Mouse (Mus musculus) left cerebral cortex, postnatal 4 days (tissue): Measurements from ENCODE around the gene Amh. TPM values are rescaled to one million over a fixed set of nuclear protein-coding genes. Genes with fewer than 3 reads are reported as not detected.

Experiments
- DNase-seq: peaks from one replicate; pipeline ENCODE4 v3.0.0-alpha.2; 2022
- intact Hi-C: fragments of 180-260 bp; cut with DNase I; formaldehyde crosslinking; loops from one replicate; pipeline ENCODE4 v1.15.1; 2025
- total RNA-seq, 2 experiments: library from RNA; stranded (reverse); gene quantifications; 2 replicates each; pipeline ENCODE4 v1.2.3; 2021

Gene Amh
- 1 to 10 TPM; 1.9 to 2.2 TPM for total RNA-seq

DNA sequence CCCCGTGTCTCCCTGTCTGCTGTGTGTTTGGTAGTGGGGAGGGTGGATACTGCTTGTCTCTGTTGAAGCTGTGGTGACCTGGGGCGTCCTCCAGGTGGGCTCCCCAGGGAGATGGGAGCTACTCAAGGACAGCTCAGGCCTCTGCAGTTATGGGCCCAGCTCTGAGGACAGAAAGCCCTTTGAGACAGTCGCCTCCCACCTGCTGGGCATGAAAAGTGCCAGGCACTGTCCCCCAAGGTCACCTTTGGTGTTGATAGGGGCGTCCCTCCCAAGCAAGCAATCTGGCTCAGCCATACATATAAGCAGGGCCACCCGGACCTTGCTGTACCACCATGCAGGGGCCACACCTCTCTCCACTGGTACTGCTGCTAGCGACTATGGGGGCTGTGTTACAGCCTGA is at the start of gene Amh:
Gene Amh (plus strand): TSS at position 328 of the 400 bp plus-strand sequence.
- intact Hi-C loops = no loop called here
- no peak for DNase-seq

DNA sequence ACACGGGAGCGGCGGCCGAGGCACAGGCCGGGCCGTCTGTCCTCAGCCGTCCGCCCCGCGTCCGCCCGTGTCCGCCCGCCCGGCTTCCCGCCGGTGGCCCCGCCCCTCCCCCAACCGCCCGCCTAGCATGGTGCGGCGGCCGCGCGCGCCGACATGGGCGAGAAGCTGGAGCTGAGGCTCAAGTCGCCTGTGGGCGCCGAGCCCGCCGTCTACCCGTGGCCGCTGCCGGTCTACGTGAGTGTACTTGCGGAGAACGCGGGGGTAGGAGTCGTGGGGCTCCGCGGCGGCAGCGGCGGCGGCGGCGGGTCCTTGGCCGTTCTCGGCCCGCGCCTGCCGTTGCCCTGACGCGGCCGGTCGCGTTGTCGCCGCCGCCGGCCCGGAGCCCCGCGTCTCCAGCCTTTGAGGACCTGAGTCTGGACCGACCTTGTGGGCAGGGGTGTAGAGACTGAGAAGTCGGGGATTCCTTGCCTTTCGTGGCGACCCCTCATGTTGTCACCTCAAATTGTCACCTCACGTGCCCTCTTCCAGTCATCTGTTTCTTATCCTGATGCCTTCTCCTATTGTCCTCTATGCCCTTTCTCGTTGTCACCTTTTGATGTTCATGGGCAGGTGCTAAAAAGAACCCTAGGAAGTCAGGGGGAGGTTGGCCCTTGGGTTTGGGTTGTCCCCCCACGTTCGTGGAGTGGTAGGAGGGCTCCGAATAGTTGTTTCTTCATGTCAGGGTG is 49.6 kb upstream of the Amh start:
- intact Hi-C loops = no loop called here
- no peak for DNase-seq

DNA sequence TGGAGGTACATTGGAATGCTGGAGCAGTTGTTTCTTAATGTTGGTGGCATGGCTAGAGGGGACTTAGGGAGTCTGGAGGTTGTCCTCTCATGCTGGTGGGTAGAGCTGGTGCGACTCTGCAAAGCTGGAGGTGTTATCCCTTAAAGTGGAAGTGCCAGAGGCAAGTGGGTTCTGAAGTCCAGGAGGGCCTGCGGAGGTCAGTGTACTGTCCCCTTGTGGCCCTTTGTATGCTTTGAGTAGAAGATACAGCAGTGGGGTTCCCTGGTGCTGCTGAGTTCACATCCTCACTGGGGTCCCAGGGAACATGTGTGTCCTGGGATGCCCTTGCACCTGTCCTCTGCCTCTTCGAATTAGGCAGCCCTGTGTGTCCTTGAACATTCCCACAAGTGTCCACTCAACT is 48.9 kb upstream of the Amh start:
- intact Hi-C loops = no loop called here
- no peak for DNase-seq

DNA sequence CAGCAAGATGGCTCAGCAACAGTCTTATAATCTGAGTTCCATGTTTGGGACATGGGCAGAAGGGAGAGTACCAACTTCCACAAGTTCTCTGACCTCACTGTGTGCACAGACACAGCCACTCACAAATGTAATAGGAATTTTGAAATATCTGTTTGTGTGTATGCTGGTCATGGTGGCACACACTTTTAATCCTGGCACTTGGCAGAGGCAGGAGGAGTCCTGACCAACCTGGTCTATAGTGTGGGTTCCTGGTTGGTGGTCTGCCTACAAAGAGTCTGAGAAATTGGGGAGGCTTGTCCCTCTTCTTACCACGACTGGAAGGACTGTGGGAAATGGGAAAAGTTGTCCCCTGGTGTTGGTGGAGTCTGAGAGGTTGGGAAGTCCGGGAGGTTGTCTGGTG is 48.5 kb upstream of the Amh start:
- intact Hi-C loops = no loop called here
- DNase-seq = no peak

DNA sequence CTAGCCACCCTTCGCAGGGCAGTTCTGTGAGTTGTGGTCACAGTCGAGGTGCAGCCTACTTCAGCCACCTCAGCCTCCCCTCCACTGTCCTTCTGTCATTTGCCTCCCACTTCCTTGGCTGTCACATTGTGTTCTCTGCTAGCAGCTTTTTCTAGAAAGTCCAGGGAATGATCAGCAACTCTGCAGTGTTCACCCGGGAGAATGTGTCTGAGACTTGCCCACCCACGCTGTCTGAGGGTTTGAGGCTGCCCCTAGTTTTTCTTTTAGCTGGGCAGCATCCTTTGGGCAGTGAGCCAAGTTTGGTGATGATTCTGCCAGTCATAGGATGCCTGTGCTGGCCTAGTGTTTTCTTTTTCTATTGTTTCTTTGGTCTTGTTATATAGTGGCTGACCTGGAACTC is 48.1 kb upstream of the Amh start:
- intact Hi-C loops = no loop called here

DNA sequence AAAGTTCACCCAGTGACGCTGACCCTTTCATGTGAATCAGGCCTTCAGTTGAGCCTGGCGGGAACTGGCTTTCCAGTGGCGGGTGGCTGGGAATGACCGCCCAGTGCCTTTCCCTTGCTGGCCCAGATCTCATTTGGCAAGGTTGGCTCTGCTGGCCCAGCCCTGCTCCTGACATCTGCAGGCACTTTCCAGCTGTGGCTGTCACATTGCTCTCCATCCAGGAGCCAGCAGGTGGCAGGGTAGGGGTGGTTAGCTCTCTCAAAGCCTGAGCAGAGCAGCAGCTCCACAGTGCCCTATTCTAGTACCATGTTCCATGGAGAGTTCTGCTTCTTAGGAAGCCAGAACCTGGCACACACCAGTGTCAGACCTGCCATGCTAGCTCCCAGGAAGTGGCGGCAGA is 47.3 kb upstream of the Amh start:
- intact Hi-C loops = no loop called here
- peak; percentile 63 for DNase-seq

More for the DNA sequence above, 48.1 kb upstream of the Amh start:
- DNase-seq = no peak

DNA sequence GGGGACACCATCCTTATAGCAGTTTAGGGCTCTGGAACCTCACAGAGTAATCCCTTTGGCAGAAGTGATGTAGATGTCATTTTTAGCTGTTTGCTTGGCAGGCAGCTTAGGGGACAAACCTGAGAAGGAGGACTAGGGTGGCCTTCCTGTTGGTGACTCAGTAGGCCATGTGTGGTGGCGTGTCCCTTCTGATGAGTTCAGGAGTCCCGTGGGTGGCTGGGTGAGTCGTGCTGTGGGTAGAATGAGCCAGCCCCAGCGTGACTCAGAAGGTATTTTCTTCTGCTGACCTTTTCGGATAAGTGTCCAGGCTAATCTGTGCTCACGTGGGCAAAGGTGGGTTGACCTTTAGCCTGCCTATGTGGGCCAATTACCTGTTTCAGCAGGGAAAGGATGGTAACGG is 46.4 kb upstream of the Amh start:
- no peak for DNase-seq
- intact Hi-C loops = no loop called here

DNA sequence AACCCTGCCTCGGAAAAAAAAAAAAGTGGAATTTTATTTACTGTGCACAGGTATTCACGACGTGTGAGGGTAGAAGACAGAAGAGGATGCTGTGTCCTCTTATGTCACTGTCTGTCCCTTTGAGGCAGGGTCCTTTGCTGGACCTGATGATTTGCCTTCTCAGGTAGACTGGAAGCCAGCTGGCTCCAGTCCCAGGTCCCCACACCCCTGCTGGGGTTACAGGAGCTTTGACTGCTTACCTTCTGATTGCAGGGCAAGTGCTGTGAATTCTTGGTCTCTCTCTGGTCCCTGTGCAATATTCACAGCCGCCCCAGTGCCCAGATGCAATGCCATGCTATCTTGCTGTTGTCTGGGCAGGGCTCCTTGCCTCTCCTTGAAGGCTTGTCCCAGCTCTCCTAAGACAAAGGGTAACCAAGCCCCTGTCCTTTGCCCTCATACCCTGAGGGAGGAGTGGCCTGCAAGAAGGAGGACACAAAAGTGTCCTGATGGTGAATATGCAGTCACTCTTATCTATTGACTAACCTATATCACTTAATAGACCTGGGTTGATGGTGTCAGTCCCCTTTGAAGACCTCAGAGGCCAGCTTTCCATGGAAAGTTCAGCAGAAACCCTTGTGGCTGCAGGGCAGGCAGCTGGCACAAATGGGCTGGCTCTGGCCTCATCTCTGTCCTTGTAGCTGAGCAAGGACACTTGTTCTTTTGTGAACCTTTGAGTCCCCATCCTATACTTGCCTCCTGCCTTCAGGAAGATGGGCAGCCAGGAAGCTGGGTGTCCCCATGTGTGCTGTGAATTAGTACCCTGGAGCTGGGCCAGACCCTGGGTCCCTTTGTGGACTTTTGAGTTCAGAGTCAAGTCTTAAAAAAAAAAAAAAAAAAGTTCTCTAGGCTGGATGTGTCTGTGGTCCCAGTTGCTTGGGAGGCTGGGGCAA is 44.2 kb upstream of the Amh start:
- DNase-seq = no peak
- intact Hi-C loops = no loop called here

DNA sequence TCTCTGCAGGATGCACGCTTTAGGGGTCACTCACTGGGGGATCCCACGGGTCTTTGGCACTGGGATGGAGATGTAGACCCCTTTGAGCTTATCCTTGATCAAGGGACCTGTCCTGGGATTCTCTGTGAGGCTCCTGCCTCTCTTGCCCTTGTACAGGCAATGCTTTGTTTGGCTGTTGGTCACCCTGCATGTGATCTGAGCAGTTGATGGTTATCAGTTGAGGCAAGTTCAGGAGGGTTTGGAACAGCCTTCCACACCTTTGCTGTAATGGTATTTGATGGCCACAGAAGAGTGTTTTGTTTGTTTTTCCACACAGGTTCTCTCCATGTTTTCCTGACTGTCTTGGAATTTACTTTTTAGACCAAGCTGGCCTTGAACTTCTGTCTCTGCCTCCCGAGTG is 43.2 kb upstream of the Amh start:
- intact Hi-C loops = no loop called here
- DNase-seq = no peak

DNA sequence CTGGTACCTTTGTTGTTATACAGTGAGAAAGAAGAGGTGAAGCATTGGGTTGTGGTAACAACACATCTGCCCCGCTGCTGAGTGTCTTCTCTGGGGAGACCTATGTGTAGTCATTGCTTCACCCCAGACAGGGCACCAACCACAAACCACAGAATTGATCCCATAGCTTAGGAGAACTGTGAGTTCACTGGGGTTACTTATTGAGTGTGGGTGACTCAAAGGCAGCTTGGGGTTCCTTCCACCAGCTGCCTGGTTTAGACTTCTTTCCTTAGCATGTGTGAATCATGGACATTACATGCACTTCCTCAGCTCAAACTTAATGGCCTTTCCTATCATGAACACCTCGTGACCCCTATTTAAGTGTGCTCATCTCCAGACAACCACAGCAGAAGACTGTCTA is 41.5 kb upstream of the Amh start:
- DNase-seq = no peak
- intact Hi-C loops = no loop called here

DNA sequence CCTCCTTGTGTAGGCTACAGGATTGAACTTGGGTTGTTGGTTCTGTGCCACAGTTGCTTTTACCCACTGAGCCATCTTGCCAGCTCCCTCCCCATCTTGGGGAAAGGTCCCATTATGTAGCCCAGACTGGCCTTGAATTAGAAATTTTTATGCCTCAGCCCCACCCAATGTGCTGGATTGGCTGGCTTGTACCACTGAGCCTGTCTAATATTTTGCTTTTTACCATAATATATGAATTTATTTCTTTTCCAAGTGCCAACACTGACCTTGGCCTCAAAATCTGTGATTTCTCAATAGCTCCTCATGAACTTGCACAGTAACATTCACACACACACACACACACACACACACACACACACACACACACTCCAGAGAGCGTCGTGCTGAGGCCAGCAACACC is 39.3 kb upstream of the Amh start:
- intact Hi-C loops = no loop called here
- DNase-seq = no peak

DNA sequence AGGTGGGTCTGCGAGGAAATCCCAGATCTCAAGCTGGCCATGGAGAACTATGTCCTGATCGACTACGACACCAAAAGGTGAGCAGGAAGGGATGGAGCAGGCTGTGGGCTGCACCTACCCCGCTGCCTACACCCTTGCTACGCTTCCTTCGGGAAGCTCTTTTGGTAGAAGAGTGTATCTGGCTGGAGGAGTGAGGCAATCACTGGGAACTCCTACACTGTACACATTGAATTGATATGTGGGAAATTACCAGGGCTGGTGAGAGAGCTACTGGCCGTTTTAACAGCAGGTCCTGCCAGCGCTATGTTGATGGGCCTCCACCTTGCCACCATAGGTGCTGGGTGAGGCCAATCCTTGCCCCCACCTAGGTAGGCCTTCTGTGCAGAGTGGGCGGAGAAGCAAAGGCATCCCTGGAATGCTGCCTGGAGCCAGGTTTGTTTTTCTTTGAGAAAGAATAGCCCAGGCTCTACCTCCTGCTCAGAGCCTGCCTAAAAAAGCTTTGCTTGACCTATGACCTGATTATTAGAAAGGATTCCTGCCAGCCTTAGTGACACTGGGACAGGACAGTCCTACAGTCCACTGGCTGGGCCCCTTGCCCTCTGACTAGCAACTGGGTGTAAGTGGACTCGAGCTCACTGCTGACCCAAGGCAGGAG is 38.8 kb upstream of the Amh start:
- DNase-seq = no peak
- intact Hi-C loops = no loop called here

DNA sequence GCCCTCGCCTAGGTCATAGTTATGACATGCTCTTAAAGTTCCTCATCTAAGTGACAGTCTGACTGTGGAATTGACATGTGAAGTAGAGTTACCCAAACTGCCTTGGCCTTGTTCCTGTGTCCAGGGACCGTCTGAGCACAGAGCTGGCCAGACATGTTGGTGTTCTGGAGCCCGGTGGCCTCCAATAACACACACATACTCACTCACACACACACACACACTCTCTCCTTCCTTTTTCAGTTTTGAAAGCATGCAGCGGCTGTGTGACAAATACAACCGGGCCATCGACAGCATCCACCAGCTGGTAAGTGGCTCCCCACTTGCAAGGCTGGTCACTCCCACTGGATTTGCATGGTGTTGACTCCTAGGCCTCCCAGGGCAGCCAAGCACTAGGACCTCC is 36.7 kb upstream of the Amh start:
- intact Hi-C loops = no loop called here
- no peak for DNase-seq

DNA sequence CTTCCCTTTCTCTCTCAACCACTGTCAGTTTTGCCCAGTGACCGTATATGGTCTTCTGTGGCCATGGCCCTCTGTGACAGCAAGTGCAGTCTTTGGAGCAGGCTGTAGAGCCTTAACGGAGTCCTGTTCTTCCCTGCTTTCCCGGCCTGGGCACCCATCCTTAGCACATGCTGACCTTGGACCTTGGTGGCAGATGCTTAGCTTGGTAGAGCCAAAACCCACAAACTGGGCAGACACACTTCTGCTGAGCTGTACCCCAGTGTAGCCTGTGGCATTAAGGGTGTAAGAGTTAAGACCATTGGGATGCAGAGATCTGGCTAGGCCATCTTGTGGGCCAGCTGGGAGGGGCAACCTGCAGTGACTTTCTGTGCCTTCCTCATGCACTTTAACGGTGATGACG is 31.2 kb upstream of the Amh start:
- DNase-seq = no peak
- intact Hi-C loops = no loop called here

DNA sequence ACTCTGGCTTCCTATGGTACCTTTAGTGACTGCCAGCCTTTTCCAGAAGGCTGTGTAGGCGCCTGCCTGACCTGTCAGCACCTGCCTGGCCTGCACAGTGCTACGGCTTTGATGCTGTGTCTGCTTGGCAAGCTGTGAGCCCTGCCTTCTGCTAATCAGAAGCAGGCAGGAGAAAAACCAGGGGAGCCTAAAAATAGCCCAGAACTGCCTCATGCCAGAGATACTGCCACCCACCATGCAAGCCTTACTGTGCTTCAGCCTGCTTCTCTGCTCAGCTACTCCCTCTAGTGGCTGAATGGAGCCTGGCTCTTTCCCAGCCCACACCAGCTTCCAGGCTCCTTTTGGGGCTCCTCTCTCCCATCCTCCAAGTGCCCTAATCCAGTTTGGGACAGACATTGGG is 30.5 kb upstream of the Amh start:
- DNase-seq = peak; percentile 83
- intact Hi-C loops = no loop called here

DNA sequence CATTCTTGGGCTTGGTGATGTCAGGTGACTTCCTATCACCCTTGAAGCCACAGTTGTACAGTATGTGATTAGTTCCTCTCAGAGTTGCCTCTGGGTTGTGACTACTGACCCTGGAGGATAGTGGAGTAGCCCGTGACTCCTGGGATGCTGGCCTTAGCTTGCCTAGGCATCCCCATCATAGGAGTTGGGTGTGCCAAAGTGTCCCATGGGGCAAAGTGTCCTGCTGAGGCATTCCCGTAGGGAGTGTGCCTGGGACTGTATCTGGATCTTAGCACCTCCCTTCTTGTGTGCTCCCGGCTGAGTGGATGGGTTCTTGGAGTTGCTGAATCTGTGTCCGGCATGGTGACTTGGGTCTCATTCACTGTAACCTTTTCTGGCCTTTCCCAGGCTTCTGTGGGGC is 30.1 kb upstream of the Amh start:
- no peak for DNase-seq
- intact Hi-C loops = no loop called here

DNA sequence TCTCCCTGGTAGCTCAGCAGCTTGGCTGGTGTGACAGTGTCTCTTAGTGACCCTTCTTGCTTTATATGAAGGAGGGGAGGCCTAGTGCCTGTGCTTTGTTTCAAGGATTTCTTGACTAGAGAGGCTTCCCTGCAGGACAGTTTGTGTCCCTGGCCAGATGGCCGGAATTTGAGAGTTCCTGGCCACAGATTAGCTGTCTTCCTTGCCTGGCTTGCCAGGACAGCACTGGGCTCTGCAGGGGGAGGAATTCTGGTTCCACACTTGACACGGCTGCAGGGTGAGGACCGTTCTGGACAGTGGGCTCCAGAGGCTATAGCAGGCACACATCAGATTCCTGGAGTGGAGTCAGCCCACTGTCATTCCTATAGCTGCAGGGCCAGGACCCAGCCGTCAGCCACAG is 29.3 kb upstream of the Amh start:
- intact Hi-C loops = no loop called here
- DNase-seq = no peak

DNA sequence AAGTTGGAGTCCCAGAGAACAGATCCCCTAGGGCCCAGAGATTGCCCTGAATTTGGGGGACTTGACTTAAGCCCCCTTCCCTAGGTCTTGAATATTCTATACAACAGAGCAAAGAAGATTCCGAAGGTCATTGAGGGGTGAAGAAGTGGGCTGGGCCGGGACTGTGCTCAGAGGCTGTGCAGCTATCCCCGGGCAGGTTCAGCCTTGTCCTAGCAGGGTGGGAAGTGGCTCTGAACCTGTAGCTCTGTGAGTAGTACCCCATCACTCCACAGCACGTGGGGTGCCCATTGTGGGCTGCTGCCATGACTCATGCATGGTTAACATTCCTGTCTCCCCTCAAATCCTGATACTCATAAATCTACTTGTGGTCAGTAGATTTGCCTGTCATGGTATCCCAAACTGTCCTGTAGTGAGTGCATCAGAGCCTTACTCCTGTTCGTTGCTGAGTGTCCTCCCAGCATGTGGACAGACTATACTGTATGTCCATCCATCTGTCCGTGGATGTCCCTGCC is 28.6 kb upstream of the Amh start:
- DNase-seq = no peak
- intact Hi-C loops = no loop called here

DNA sequence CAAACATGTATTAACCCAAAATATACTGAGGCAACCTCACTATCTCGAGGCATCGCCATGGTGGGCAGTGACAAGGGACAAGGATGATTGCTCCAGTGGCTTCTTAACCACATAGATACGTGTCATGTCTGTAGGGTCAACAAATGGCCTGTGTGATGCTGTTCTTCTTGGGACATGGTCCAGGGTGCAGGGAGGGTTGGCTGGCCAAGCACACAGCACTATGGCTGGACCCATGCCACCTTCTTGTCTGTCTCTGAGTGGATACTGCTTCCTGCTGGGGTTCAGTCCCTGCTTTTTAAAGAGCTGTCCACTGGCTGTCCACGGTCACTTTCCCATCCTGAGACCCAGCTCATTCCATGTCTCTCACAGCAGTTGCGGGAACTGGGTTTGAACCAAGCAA is 27.9 kb upstream of the Amh start:
- DNase-seq = no peak
- intact Hi-C loops = no loop called here

DNA sequence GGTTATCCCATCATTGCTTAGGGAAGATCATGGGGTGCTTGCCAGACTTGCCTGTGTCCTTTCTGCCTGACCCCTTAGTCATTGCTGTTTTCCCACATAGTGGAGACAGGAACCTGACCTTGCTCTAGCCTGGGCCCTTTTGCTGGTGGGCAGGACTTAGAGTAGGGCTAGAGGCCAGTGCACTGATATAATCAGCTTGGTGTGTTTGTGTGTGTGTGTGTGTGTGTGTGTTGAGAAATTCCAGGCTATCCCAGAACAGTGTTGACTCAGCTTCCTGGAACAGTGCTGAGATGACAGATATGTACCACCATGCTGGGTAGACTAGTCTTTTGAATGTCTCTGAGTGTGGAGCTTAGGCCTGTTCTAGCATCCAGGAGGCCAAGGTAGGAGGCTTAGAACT is 25.5 kb upstream of the Amh start:
- intact Hi-C loops = no loop called here
- DNase-seq = no peak

DNA sequence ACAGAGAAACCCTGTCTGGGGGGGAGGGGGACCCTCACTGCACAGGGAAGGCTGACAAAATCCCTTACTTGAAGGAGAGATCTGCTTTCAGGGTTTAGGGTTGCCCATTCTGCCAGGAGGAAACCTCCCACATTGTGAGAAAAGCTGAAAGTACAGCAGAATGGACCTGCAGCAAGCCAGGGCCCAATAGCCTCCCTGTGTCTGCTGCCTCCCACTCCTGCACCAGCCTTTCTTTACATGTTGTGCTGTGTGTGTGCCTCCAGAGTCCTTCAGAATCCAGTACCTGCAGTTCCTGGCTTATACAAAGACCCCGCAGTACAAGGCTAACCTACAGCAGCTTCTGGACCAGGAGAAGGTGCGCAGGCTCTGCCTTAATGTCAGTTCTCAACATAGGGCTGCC is 20.7 kb upstream of the Amh start:
- intact Hi-C loops = no loop called here
- DNase-seq = no peak

DNA sequence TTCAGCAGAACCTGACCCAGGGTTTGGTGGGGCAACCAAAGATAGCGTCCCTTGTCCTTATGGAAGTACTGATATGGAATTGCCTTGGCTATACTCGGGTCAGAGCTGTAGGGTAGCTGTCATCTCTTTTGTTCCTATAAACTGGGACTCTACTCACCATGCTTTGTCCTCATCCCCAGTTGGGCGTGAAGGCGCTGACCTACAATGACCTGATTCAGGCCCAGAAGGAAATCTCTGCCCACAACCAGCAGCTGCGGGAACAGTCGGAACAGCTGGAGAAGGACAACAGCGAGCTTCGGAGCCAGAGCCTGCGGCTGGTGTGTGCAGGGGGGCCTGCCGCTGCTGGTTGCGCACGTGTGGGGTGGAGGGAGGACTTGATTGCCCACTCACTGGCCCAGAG is 20.2 kb upstream of the Amh start:
- intact Hi-C loops = loop anchor here (5.0 kb wide), 1 partner anchor 78 kb away; no protein-coding TSS in a partner anchor

More for the DNA sequence above, 20.2 kb upstream of the Amh start:
- DNase-seq = no peak
